Mouse (Mus musculus) heart, embryonic 15.5 days (tissue): Measurements from ENCODE around the gene Ugt1a2. TPM values are rescaled to one million over a fixed set of nuclear protein-coding genes. Genes with fewer than 3 reads are reported as not detected.
A peak's percentile ranks its signal among the peaks of the same experiment; 100 is the strongest.
"Not testable (repeated sequence)": the region's sequence is repeated elsewhere in the genome, so short reads cannot be mapped to it uniquely, and the experiment has no call there.

Source experiments
- ATAC-seq: fragments of 200-750 bp; cut with Nextera tagmentation; replicated peaks from 2 replicates; pipeline ENCODE4 v1.8.0; 2017; ENCODE audit warnings: low read depth, moderate TSS enrichment; ENCODE audit not compliant: insufficient number of reproducible peaks, insufficient read depth, low FRiP score
- H3K27ac ChIP-seq: fragments of 300-500 bp; sonication (generic); 2 replicates; pipeline ENCODE4 v1.5.1; 2015; ENCODE audit warnings: mild to moderate bottlenecking, inconsistent platforms
- H3K27me3 ChIP-seq: fragments of 300-500 bp; sonication (generic); 2 replicates; pipeline ENCODE4 v1.6.1; 2015; ENCODE audit warnings: inconsistent platforms
- H3K36me3 ChIP-seq: fragments of 300-500 bp; sonication (generic); 2 replicates; pipeline ENCODE4 v1.6.1; 2015; ENCODE audit warnings: mild to moderate bottlenecking, inconsistent platforms
- H3K4me1 ChIP-seq: fragments of 300-500 bp; sonication (generic); replicated peaks from 2 replicates; pipeline ENCODE4 v1.6.1; 2015; ENCODE audit warnings: inconsistent platforms
- H3K4me2 ChIP-seq: fragments of 300-500 bp; sonication (generic); 2 replicates; pipeline ENCODE4 v1.6.1; 2015; ENCODE audit warnings: inconsistent platforms, mild to moderate bottlenecking, moderate library complexity
- H3K4me3 ChIP-seq: fragments of 300-500 bp; sonication (generic); 2 replicates; pipeline ENCODE4 v1.5.1; 2015; ENCODE audit warnings: mild to moderate bottlenecking, inconsistent platforms
- H3K9ac ChIP-seq: fragments of 300-500 bp; sonication (generic); 2 replicates; pipeline ENCODE4 v1.6.1; 2015; ENCODE audit warnings: mild to moderate bottlenecking, inconsistent platforms
- H3K9me3 ChIP-seq: fragments of 300-500 bp; sonication (generic); replicated peaks from 2 replicates; pipeline ENCODE4 v1.6.1; 2016; ENCODE audit warnings: inconsistent platforms
- WGBS: fragments of 180-500 bp; shearing (Covaris S2); methylation state at CpG from one replicate; pipeline ENCODE4 v1.1.7; 2015; ENCODE audit warnings: mixed read lengths; 5-methylcytosine and 5-hydroxymethylcytosine counted together
- polyA plus RNA-seq: library from polyadenylated mRNA; unstranded; fragments of >200 nt; fragmentation: Nextera tagmentation; extraction: Ambion mirVana; gene quantifications from 2 replicates; pipeline ENCODE4 v1.2.1, GENCODE M21; 2015

Ugt1a2 gene
- polyA plus RNA-seq: 0.06 TPM in 1 of 2 replicates, not detected in the other

DNA sequence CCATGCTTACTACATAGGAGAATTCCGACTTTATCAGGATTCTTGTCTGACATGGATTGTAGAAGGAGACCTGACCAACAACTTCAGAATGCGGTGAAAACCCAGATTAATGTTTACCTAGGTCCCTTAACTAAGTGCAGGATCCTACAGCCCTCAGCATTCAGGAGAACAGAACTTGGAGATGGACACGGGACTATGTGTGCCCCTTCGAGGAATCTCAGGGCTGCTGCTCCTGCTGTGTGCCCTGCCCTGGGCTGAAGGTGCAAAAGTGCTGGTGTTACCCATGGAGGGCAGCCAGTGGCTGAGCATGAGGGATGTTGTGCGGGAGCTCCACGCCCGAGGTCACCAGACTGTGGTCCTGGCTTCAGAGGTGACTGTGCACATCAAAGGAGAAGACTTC, at the start of gene Ugt1a2:
Ugt1a2 (plus strand) TSS at position 146 of the 400 bp plus-strand sequence.
- Histone ChIP-seq H3K9ac (no peak within 1 kb of the TSS), H3K9me3 (no peaks in the 10 kb centered on the region), H3K27ac (no peak within 1 kb of the TSS), H3K4me3 (no peak within 1 kb of the TSS), H3K36me3 (no peaks in the 10 kb centered on the region), H3K4me1 (peaks cover 5% of the 10 kb centered on the region; the same call in 1 of the 2 replicates), H3K4me2 (no peak within 1 kb of the TSS), H3K27me3 (no peaks in the 10 kb centered on the region)
- WGBS: 74% methylated on average over 7 of the region's 7 CpGs
- ATAC-seq: no peak

GRCm38 (mm10) chr1:88158430-88158829, 42.0 kb upstream of the Ugt1a2 start:
- H3K9me3 ChIP-seq: no peaks in the 10 kb centered on the region
- 64% methylated on average over 2 of the region's 2 CpGs for WGBS
- no peak overlapping the region for H3K4me2 ChIP-seq
- no peak for ATAC-seq
- H3K27ac ChIP-seq: no peak overlapping the region
- no peak overlapping the region for H3K4me3 ChIP-seq
- H3K27me3 ChIP-seq: no peaks in the 10 kb centered on the region
- H3K36me3 ChIP-seq: no peaks in the 10 kb centered on the region
- H3K4me1 ChIP-seq: no peaks in the 10 kb centered on the region
- H3K9ac ChIP-seq: no peak overlapping the region

DNA sequence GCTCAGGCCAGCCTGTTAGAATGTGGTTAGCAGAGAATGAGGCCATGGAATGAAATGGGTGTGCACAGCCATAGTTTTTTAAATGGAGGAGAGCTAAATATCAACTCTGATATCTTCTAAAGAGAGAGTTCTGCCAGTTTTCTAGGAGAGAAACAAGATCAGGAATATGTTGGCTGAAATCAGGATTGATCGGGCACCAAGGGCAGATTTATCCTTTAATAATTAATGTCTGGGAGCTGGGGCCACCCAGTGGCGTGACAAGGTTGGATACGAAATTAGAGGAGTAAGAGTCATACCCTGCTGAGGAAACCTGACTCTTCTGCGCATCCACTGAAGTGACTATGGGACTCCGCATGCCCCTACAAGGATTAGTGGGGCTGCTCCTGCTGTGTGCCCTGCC, 34.7 kb upstream of the Ugt1a2 start, which contains the start of gene Ugt1a5:
Ugt1a5 (plus strand) TSS at position 302 of the 400 bp plus-strand sequence.
- ATAC-seq: no peak
- H3K27ac ChIP-seq: no peak within 1 kb of the TSS
- 76% methylated on average over 5 of the region's 5 CpGs for WGBS
- no peaks in the 10 kb centered on the region for H3K36me3 ChIP-seq
- no peaks in the 10 kb centered on the region for H3K27me3 ChIP-seq
- H3K4me3 ChIP-seq: no peak within 1 kb of the TSS
- no peaks in the 10 kb centered on the region for H3K9me3 ChIP-seq
- no peak within 1 kb of the TSS for H3K9ac ChIP-seq
- no peak within 1 kb of the TSS for H3K4me2 ChIP-seq
- no peaks in the 10 kb centered on the region for H3K4me1 ChIP-seq

DNA sequence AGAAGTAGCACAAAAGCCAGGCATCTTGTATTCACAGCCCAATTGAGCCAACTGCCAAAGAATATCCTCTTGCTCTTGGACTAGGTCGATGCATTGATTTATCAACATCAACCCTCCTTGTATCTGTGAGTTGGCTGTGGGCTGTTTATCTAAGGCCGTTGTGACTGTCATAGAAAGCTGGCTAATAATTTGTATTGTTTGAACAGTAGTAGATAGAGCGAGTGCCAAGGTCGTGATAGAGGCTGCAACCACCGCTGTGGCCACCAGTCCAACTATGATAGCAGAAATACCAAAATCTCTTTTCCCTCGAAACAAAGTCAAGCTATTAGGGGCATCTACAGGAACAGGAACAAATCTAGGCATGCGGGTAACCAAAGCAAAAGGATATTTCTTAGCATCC, 28.2 kb upstream of the Ugt1a2 start:
- 78% methylated on average over 7 of the region's 7 CpGs for WGBS
- H3K4me1 ChIP-seq, H3K36me3 ChIP-seq, H3K4me3 ChIP-seq, H3K9me3 ChIP-seq, H3K4me2 ChIP-seq, H3K9ac ChIP-seq, ATAC-seq, H3K27me3 ChIP-seq, H3K27ac ChIP-seq: not testable (repeated sequence)

DNA sequence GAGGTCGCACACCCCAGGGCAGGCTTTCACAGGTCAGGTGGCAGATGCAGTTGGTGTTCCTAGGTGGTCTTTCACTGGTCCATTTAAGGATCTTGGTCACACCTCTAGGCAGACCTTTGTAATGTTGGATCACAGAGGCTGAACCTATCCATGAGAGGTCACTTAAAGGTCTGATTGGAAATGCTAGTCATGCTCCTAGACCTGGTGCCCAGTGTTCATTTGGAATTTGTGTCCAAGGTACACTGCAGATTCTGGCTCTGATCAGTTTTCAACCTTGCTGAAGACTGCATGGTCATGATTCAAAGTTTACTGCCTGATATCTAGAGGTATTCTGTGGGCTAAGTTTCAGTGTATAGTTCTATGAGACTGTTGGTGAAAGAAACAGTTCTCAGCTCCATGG, 20.7 kb upstream of the Ugt1a2 start:
- no peak for ATAC-seq
- 77% methylated on average over 1 of the region's 1 CpGs for WGBS
- H3K4me2 ChIP-seq: no peak overlapping the region

GRCm38 (mm10) chr1:88186325-88186935, 14.0 kb upstream of the Ugt1a2 start:
- 75% methylated on average over 5 of the region's 5 CpGs for WGBS

More for the DNA sequence above, 20.7 kb upstream of the Ugt1a2 start:
- Histone ChIP-seq H3K9ac (no peak overlapping the region), H3K27ac (no peak overlapping the region), H3K9me3 (peaks cover 5% of the 10 kb centered on the region; the same call in 1 of the 2 replicates), H3K36me3 (no peaks in the 10 kb centered on the region), H3K27me3 (no peaks in the 10 kb centered on the region), H3K4me1 (no peaks in the 10 kb centered on the region), H3K4me3 (no peak overlapping the region)

DNA sequence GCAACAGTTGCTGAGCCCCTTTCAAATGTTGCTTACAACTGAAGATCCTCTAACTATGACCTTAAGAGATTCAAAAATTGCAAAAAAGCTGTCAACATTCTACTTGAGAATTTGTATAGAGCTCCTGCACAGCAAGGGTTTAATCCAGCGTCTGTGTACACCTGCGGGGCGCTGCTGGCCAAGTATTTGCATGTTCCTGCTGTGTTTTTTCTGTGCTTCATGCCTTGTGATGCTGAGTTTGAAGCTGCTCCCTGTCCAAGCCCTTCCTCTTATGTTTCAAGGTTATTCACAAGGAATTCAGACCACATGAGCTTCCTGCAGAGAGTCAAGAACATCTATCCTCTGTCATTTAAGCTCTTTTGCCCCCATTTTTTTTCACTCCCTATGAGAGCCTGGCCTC, 8.3 kb upstream of the Ugt1a2 start:
- H3K27ac ChIP-seq: no peak overlapping the region
- no peak for ATAC-seq
- no peaks in the 10 kb centered on the region for H3K36me3 ChIP-seq
- no peak overlapping the region for H3K4me2 ChIP-seq
- no peaks in the 10 kb centered on the region for H3K27me3 ChIP-seq
- no peak overlapping the region for H3K4me3 ChIP-seq
- no peaks in the 10 kb centered on the region for H3K4me1 ChIP-seq
- no peaks in the 10 kb centered on the region for H3K9me3 ChIP-seq
- no peak overlapping the region for H3K9ac ChIP-seq
- 66% methylated on average over 3 of the region's 3 CpGs for WGBS

More at GRCm38 (mm10) chr1:88186325-88186935, 14.0 kb upstream of the Ugt1a2 start:
- Histone ChIP-seq H3K4me1 (no peaks in the 10 kb centered on the region), H3K9me3 (no peaks in the 10 kb centered on the region), H3K27me3 (no peaks in the 10 kb centered on the region), H3K4me2 (no peak overlapping the region), H3K36me3 (no peaks in the 10 kb centered on the region), H3K4me3 (no peak overlapping the region), H3K27ac (no peak overlapping the region), H3K9ac (no peak overlapping the region)
- no peak for ATAC-seq

GRCm38 (mm10) chr1:88195687-88196086, 4.7 kb upstream of the Ugt1a2 start:
- Histone ChIP-seq H3K4me1 (no peaks in the 10 kb centered on the region), H3K9me3 (no peaks in the 10 kb centered on the region), H3K27me3 (no peaks in the 10 kb centered on the region), H3K9ac (no peak overlapping the region), H3K4me3 (no peak overlapping the region), H3K27ac (no peak overlapping the region), H3K36me3 (no peaks in the 10 kb centered on the region), H3K4me2 (no peak overlapping the region)
- no peak for ATAC-seq
- 90% methylated on average over 1 of the region's 1 CpGs for WGBS

- WGBS: 69% methylated on average over 3 of the region's 3 CpGs
- no peak overlapping the region for H3K4me2 ChIP-seq
- H3K4me1 ChIP-seq: no peaks in the 10 kb centered on the region
- no peak for ATAC-seq
- H3K27ac ChIP-seq: no peak overlapping the region
- H3K9ac ChIP-seq: no peak overlapping the region
- H3K36me3 ChIP-seq: no peaks in the 10 kb centered on the region
- H3K4me3 ChIP-seq: no peak overlapping the region
- no peaks in the 10 kb centered on the region for H3K9me3 ChIP-seq
- no peaks in the 10 kb centered on the region for H3K27me3 ChIP-seq
Measured at GRCm38 (mm10) chr1:88197443-88197842, 3.0 kb upstream of the Ugt1a2 start.

- no peaks in the 10 kb centered on the region for H3K27me3 ChIP-seq
- no peaks in the 10 kb centered on the region for H3K9me3 ChIP-seq
Measured at GRCm38 (mm10) chr1:88199996-88200395, 405 bp upstream of the Ugt1a2 start.

GRCm38 (mm10) chr1:88205294-88205922, 5.0 kb downstream of the Ugt1a2 start, which contains the start of gene Dnajb3:
Gene Dnajb3, minus strand, starts transcription at chr1:88205782.
- H3K9me3 ChIP-seq: no peaks in the 10 kb centered on the region
- 4% methylated on average over 62 of the region's 62 CpGs for WGBS
- no peak within 1 kb of the TSS for H3K27ac ChIP-seq
- no peaks in the 10 kb centered on the region for H3K27me3 ChIP-seq
- peak; percentile 95 for ATAC-seq
- peak within 1 kb of the TSS; percentile 71 for H3K9ac ChIP-seq
- H3K4me1 ChIP-seq: peaks cover 9% of the 10 kb centered on the region
- H3K36me3 ChIP-seq: no peaks in the 10 kb centered on the region
- peak within 1 kb of the TSS; percentile 91 for H3K4me2 ChIP-seq
- H3K4me3 ChIP-seq: peak within 1 kb of the TSS; percentile 56

More at GRCm38 (mm10) chr1:88199996-88200395, 405 bp upstream of the Ugt1a2 start:
- no peak for ATAC-seq
- H3K4me1 ChIP-seq: peaks cover under 1% of the 10 kb centered on the region; the same call in 1 of the 2 replicates
- WGBS: 62% methylated on average over 2 of the region's 2 CpGs
- no peaks in the 10 kb centered on the region for H3K36me3 ChIP-seq
- H3K27ac ChIP-seq: no peak overlapping the region
- no peak overlapping the region for H3K9ac ChIP-seq
- H3K4me2 ChIP-seq: no peak overlapping the region
- no peak overlapping the region for H3K4me3 ChIP-seq
